Mouse (Mus musculus) neural tube, embryonic 14.5 days (tissue): ENCODE data around the gene St3gal3. TPM values are rescaled to one million over a fixed set of nuclear protein-coding genes. Genes with fewer than 3 reads are reported as not detected.

Experiments
- ATAC-seq: fragments of 200-750 bp; cut with Nextera tagmentation; 2 replicates; pipeline ENCODE4 v1.8.0; 2017; ENCODE audit warnings: low read depth, mild to moderate bottlenecking, moderate TSS enrichment, moderate library complexity
- H3K27ac ChIP-seq: fragments of 300-500 bp; sonication (generic); 2 replicates; pipeline ENCODE4 v1.5.1; 2014; ENCODE audit warnings: low read depth, mild to moderate bottlenecking, control low read depth, low read length, moderate library complexity, mixed read lengths
- H3K27me3 ChIP-seq: fragments of 300-500 bp; sonication (generic); 2 replicates; pipeline ENCODE4 v1.6.1; 2014; ENCODE audit warnings: low read length; ENCODE audit not compliant: control insufficient read depth, insufficient read depth
- H3K36me3 ChIP-seq: fragments of 300-500 bp; sonication (generic); 2 replicates; pipeline ENCODE4 v1.6.1; 2014; ENCODE audit warnings: low read length, mixed read lengths; ENCODE audit not compliant: control insufficient read depth, insufficient read depth
- H3K4me1 ChIP-seq: fragments of 300-500 bp; sonication (generic); 2 replicates; pipeline ENCODE4 v1.6.1; 2014; ENCODE audit warnings: low read length; ENCODE audit not compliant: control insufficient read depth, insufficient read depth
- H3K4me2 ChIP-seq: fragments of 300-500 bp; sonication (generic); 2 replicates; pipeline ENCODE4 v1.6.1; 2014; ENCODE audit warnings: mild to moderate bottlenecking, low read depth, low read length, control low read depth
- H3K4me3 ChIP-seq: fragments of 300-500 bp; sonication (generic); 2 replicates; pipeline ENCODE4 v1.5.1; 2014; ENCODE audit warnings: low read depth, low read length, control low read depth, mixed read lengths
- H3K9ac ChIP-seq: fragments of 300-500 bp; sonication (generic); replicated peaks from 2 replicates; pipeline ENCODE4 v1.6.1; 2014; ENCODE audit warnings: low read depth, mild to moderate bottlenecking, control low read depth, low read length, mixed read lengths
- H3K9me3 ChIP-seq: fragments of 300-500 bp; sonication (generic); 2 replicates; pipeline ENCODE4 v1.6.1; 2016; ENCODE audit warnings: low read length; ENCODE audit not compliant: control insufficient read depth
- WGBS: fragments of 180-500 bp; shearing (Covaris S2); extraction: QIAGEN DNeasy Blood & Tissue Kit; methylation state at CpG from one replicate; pipeline ENCODE4 v1.1.7; 2014; 5-methylcytosine and 5-hydroxymethylcytosine counted together
- polyA plus RNA-seq: library from polyadenylated mRNA; unstranded; fragments of >200 nt; fragmentation: Nextera tagmentation; extraction: Ambion mirVana; gene quantifications from 2 replicates; pipeline ENCODE4 v1.2.1, GENCODE M21; 2014

The St3gal3 gene
- polyA plus RNA-seq, 1 experiment from 2014 or later, result 10.6 TPM

DNA sequence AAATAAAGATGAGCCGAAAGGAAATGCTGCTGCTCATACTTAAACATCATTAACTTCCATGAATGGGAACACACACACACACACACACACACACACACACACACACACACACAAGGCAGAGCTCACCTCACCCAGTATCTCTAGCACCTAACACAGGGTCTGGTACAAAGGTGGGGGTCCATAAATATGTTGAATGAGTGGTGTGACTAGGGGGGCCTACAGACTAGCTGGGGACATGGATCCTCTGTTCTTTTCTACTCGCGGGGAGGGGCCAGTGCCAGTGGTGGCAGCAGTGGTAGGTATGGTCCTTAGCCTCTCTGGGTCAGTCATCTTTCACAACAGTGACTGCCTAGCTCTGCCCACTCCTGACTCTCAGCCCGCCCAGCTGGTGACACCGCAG lies 94.8 kb downstream of the St3gal3 start:
- no peaks in the 10 kb centered on the region for H3K36me3 ChIP-seq
- ATAC-seq, result 0 out of 2 replicates have a peak, but pooled peaks have one; percentile 31
- H3K9me3 ChIP-seq, result no peaks in the 10 kb centered on the region
- H3K27ac ChIP-seq, result no peak overlapping the region
- peaks cover 11% of the 10 kb centered on the region; the same call in 1 of the 2 replicates for H3K4me1 ChIP-seq
- H3K4me3 ChIP-seq, result no peak overlapping the region
- no peaks in the 10 kb centered on the region for H3K27me3 ChIP-seq
- H3K9ac ChIP-seq, result no peak overlapping the region
- 85% methylated on average over 5 of the region's 5 CpGs for WGBS
- H3K4me2 ChIP-seq, result no peak overlapping the region

- Histone ChIP-seq H3K4me1 (peaks cover 11% of the 10 kb centered on the region; the same call in 1 of the 2 replicates), H3K4me3 (no peak overlapping the region), H3K4me2 (no peak overlapping the region), H3K9ac (no peak overlapping the region), H3K36me3 (no peaks in the 10 kb centered on the region), H3K27ac (no peak overlapping the region), H3K9me3 (no peaks in the 10 kb centered on the region), H3K27me3 (no peaks in the 10 kb centered on the region)
- no peak for ATAC-seq
- 56% methylated on average over 1 of the region's 1 CpGs for WGBS
These were observed 96.7 kb downstream of the St3gal3 start for GRCm38 (mm10) chr4:118038023-118038422.

- Histone ChIP-seq H3K27me3 (no peaks in the 10 kb centered on the region), H3K4me2 (no peak overlapping the region), H3K36me3 (no peaks in the 10 kb centered on the region), H3K4me1 (peaks cover 11% of the 10 kb centered on the region; the same call in 1 of the 2 replicates), H3K9me3 (no peaks in the 10 kb centered on the region), H3K27ac (no peak overlapping the region), H3K4me3 (no peak overlapping the region), H3K9ac (no peak overlapping the region)
- ATAC-seq, result no peak
- WGBS, result 20% methylated on average over 5 of the region's 5 CpGs
These were observed 97.3 kb downstream of the St3gal3 start for GRCm38 (mm10) chr4:118037406-118037805.

- Histone ChIP-seq H3K36me3 (no peaks in the 10 kb centered on the region), H3K27ac (no peak overlapping the region), H3K4me1 (peaks cover 11% of the 10 kb centered on the region; the same call in 1 of the 2 replicates), H3K9ac (no peak overlapping the region), H3K9me3 (no peaks in the 10 kb centered on the region), H3K27me3 (no peaks in the 10 kb centered on the region), H3K4me2 (no peak overlapping the region), H3K4me3 (no peak overlapping the region)
- WGBS, result 94% methylated on average over 4 of the region's 4 CpGs
- no peak for ATAC-seq
These were observed 98.2 kb downstream of the St3gal3 start for GRCm38 (mm10) chr4:118036531-118036930.

- Histone ChIP-seq H3K9ac (no peak overlapping the region), H3K27ac (no peak overlapping the region), H3K4me2 (no peak overlapping the region), H3K36me3 (no peaks in the 10 kb centered on the region), H3K4me1 (peaks cover 4% of the 10 kb centered on the region; the same call in 1 of the 2 replicates), H3K27me3 (no peaks in the 10 kb centered on the region), H3K4me3 (no peak overlapping the region), H3K9me3 (no peaks in the 10 kb centered on the region)
- WGBS, result 92% methylated on average over 2 of the region's 2 CpGs
- ATAC-seq, result no peak
These were observed 99.6 kb downstream of the St3gal3 start for GRCm38 (mm10) chr4:118035090-118035489.

DNA sequence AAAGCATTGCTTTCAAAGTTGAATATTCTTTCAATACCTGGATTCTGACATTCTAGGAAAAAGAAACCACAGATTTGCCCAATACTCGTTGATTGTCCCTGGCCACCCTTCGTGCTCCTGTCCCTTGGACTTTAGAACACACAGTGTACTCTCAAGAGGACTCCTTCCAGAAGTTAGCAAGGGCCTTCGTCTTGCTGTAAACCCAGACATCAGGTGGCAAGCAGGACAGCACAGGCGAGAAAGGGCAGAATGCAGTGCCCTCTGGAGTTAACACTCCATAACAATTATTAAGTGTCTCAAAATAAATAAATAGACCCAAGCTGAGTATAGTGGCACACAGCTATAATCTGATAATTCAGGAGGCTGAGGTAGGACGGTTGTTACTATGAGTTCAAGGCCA lies 101.7 kb downstream of the St3gal3 start:
- H3K4me2 ChIP-seq, result no peak overlapping the region
- WGBS, result 88% methylated on average over 5 of the region's 5 CpGs
- H3K4me3 ChIP-seq, result no peak overlapping the region
- H3K27me3 ChIP-seq, result no peaks in the 10 kb centered on the region
- H3K9ac ChIP-seq, result no peak overlapping the region
- no peak overlapping the region for H3K27ac ChIP-seq
- H3K36me3 ChIP-seq, result no peaks in the 10 kb centered on the region
- no peak for ATAC-seq
- no peaks in the 10 kb centered on the region for H3K9me3 ChIP-seq
- peaks cover 4% of the 10 kb centered on the region; the same call in 1 of the 2 replicates for H3K4me1 ChIP-seq

- Histone ChIP-seq H3K27ac (no peak overlapping the region), H3K9ac (no peak overlapping the region), H3K4me3 (no peak overlapping the region), H3K36me3 (no peaks in the 10 kb centered on the region), H3K9me3 (no peaks in the 10 kb centered on the region), H3K4me1 (no peaks in the 10 kb centered on the region; the same call in 1 of the 2 replicates), H3K27me3 (no peaks in the 10 kb centered on the region), H3K4me2 (no peak overlapping the region)
- 86% methylated on average over 7 of the region's 7 CpGs for WGBS
- ATAC-seq, result no peak
These were observed 102.9 kb downstream of the St3gal3 start for GRCm38 (mm10) chr4:118031776-118032170.

GRCm38 (mm10) chr4:118031132-118031775 lies 103.5 kb downstream of the St3gal3 start:
- Histone ChIP-seq H3K36me3 (no peaks in the 10 kb centered on the region), H3K9ac (no peak overlapping the region), H3K27me3 (no peaks in the 10 kb centered on the region), H3K4me1 (no peaks in the 10 kb centered on the region; the same call in 1 of the 2 replicates), H3K27ac (no peak overlapping the region), H3K4me3 (no peak overlapping the region), H3K4me2 (no peak overlapping the region), H3K9me3 (no peaks in the 10 kb centered on the region)
- WGBS, result 78% methylated on average over 6 of the region's 6 CpGs
- no peak for ATAC-seq

GRCm38 (mm10) chr4:118030330-118030729 lies 104.4 kb downstream of the St3gal3 start:
- Histone ChIP-seq H3K9me3 (no peaks in the 10 kb centered on the region), H3K36me3 (no peaks in the 10 kb centered on the region), H3K4me2 (no peak overlapping the region), H3K9ac (no peak overlapping the region), H3K27me3 (no peaks in the 10 kb centered on the region), H3K27ac (no peak overlapping the region), H3K4me1 (no peaks in the 10 kb centered on the region; the same call in 1 of the 2 replicates), H3K4me3 (no peak overlapping the region)
- 55% methylated on average over 5 of the region's 5 CpGs for WGBS
- no peak for ATAC-seq
